Mouse (Mus musculus): ENCODE measurements around the gene Igfbp7. TPM values are rescaled to one million over a fixed set of nuclear protein-coding genes. Genes with fewer than 3 reads are reported as not detected.

The Igfbp7 gene
- polyA plus RNA-seq, 1 experiment, result 4,855 TPM

DNA sequence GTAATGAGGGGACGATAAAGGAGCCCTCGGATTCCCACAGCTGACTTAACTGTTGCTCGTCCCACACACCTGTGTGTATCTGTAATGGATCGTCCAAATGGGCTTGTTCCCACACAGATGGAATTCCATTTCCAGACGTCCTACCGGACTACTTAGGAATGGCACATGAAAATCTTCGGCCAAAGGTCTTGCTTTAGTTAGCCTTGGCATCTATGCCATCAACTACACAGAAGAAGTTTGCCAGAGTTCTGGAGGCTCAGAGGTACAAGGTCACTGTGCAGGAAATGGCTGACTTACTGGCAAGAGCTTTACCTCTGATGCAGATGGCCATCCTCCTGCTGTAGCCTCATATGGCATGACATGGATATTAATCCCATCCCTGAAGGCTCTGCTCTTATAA is 26.6 kb downstream of the Igfbp7 start:
- Histone ChIP-seq H3K4me3 (ENCODE audit: insufficient read depth, low read depth, low read length) (no peak overlapping the region), H3K36me3 (ENCODE audit: control insufficient read depth, insufficient read depth, low read length) (no peaks in the 10 kb centered on the region), H3K4me1 (ENCODE audit: control insufficient read depth, insufficient read depth, low read length) (peaks cover 53% of the 10 kb centered on the region), H3K27ac (ENCODE audit: insufficient read depth, low read depth, low read length) (peak overlapping the region; percentile 91), H3K27me3 (replicated peaks; ENCODE audit: control insufficient read depth, insufficient read depth, low read length) (no peaks in the 10 kb centered on the region)
- peak; percentile 73 for DNase-seq
- TF ChIP-seq POLR2A (IDR thresholded peaks at IDR 0.05; ENCODE audit: low read depth, low read length), result no peak
- TF ChIP-seq CTCF (conservative IDR thresholded peaks at IDR 0.05; ENCODE audit: insufficient read depth, insufficient read length, low read depth, low read length), result no peak
- WGBS, result 26% methylated on average over 7 of the region's 7 CpGs

DNA sequence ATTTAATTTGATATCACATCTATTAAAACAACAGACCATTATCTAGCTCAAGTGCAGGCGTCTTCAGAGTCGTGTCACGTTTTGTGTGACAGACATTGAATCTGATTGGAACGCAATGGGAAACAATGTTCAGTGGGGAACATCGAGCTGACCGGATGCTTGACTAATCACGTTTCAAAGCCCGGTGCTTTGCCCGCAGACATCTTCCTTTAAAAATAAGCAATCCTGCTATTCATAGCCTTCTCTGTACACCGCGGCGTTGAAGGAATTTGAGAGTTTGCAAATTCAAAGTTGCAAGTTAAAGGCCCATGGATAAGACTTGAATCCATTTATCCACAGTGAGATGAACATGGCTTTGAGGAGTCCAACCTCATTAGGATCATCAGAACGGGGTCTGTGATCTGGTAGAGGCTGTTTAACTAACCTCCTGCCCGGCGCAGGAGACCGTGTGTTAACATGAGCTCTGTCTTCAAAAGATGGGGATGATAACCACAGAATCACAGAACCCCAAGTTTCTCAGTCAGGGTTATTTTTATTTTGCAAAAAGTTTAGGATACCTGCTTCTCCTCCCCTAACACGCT is 27.4 kb downstream of the Igfbp7 start:
- 44% methylated on average over 17 of the region's 17 CpGs for WGBS
- H3K36me3 ChIP-seq (ENCODE audit: control insufficient read depth, insufficient read depth, low read length), result no peaks in the 10 kb centered on the region
- H3K27ac ChIP-seq (ENCODE audit: insufficient read depth, low read depth, low read length), result peak overlapping the region; percentile 86
- H3K27me3 ChIP-seq (replicated peaks; ENCODE audit: control insufficient read depth, insufficient read depth, low read length), result no peaks in the 10 kb centered on the region
- TF ChIP-seq CTCF (conservative IDR thresholded peaks at IDR 0.05; ENCODE audit: insufficient read depth, insufficient read length, low read depth, low read length), result no peak
- peaks cover 48% of the 10 kb centered on the region for H3K4me1 ChIP-seq (ENCODE audit: control insufficient read depth, insufficient read depth, low read length)
- H3K4me3 ChIP-seq (ENCODE audit: insufficient read depth, low read depth, low read length), result no peak overlapping the region
- no peak for DNase-seq

DNA sequence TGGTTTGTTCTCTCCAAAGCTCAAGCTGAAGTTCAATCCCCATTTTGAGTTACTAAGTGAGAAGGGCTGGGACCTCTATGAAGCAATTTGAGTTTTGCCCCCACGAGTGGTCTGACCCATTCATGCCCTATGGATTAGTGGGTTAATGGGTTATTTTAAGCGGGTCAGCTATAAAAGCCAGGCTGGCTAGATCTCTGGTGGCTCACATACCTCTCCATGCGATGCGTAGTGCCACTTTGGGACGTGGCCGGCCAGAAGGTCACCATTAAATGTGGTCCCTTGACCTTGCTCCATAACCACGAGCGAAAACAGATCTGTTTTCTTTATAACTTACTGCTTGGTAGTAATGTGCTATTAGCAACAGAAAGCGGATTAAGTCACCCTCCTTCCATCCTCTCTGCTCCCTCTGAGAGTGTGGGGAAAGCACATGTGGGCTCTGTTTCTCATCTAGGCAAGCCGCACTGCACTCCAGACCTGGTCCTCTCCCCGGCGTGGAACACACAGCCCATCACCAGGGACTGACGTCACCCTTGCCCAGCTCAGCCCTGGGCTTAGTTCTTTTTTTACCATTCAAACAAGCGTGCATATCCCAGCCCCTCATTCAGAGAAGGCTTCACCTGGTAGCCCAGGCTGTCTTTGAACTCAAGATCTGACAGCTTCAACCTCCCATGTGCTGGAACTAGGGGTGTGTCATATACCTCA is 28.3 kb downstream of the Igfbp7 start:
- H3K27ac ChIP-seq (ENCODE audit: insufficient read depth, low read depth, low read length), result peak overlapping the region; percentile 71
- 45% methylated on average over 14 of the region's 14 CpGs for WGBS
- no peak for DNase-seq
- no peaks in the 10 kb centered on the region for H3K36me3 ChIP-seq (ENCODE audit: control insufficient read depth, insufficient read depth, low read length)
- no peaks in the 10 kb centered on the region for H3K27me3 ChIP-seq (replicated peaks; ENCODE audit: control insufficient read depth, insufficient read depth, low read length)
- H3K4me1 ChIP-seq (ENCODE audit: control insufficient read depth, insufficient read depth, low read length), result peaks cover 48% of the 10 kb centered on the region
- H3K4me3 ChIP-seq (ENCODE audit: insufficient read depth, low read depth, low read length), result no peak overlapping the region
- no peak for TF ChIP-seq POLR2A (IDR thresholded peaks at IDR 0.05; ENCODE audit: low read depth, low read length)
- TF ChIP-seq CTCF (conservative IDR thresholded peaks at IDR 0.05; ENCODE audit: insufficient read depth, insufficient read length, low read depth, low read length), result no peak

DNA sequence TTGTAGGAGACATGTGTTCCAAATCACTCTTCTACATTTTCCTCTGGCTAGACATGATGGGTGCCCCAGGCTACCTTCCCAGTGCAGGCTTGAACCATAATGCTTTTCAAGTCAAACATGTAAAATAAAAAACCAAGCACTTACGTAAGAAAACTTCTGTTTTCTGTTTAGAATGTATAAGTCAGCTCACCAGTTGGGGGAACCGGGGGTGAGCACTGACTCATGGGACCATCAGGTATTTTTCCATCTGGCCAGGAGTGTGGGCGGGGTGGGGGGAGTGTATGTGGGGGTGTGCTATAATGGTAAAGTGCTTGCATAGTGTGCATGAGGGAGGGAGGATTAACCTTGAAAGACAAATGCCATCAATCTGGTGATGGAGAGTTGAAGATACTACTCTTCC is 29.8 kb downstream of the Igfbp7 start:
- no peaks in the 10 kb centered on the region for H3K27me3 ChIP-seq (replicated peaks; ENCODE audit: control insufficient read depth, insufficient read depth, low read length)
- DNase-seq, result no peak
- H3K4me3 ChIP-seq (ENCODE audit: insufficient read depth, low read depth, low read length), result no peak overlapping the region
- peaks cover 39% of the 10 kb centered on the region for H3K4me1 ChIP-seq (ENCODE audit: control insufficient read depth, insufficient read depth, low read length)
- no peaks in the 10 kb centered on the region for H3K36me3 ChIP-seq (ENCODE audit: control insufficient read depth, insufficient read depth, low read length)
- 78% methylated on average over 3 of the region's 3 CpGs for WGBS
- H3K27ac ChIP-seq (ENCODE audit: insufficient read depth, low read depth, low read length), result no peak overlapping the region
- no peak for TF ChIP-seq POLR2A (IDR thresholded peaks at IDR 0.05; ENCODE audit: low read depth, low read length)
- TF ChIP-seq CTCF (conservative IDR thresholded peaks at IDR 0.05; ENCODE audit: insufficient read depth, insufficient read length, low read depth, low read length), result no peak

DNA sequence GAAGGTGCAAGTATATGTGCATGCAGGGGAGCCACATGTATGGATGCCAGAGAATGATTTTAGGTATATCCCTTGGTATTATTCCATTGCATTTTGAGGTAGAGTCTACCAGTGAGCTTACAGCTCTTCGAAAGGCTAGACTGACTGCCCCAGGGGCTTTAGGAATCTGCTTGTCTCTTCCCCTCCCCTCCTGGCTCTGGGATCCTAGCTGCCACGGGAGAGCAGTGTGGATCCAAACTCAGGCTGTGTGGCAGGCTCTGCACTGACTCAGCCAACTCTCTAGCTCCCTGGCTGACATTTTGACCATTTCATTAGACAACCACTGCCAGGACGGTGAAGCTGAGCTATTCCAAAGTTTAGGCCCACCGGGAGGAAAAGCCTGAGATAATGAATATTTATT is 32.3 kb downstream of the Igfbp7 start:
- no peak for DNase-seq
- 39% methylated on average over 4 of the region's 4 CpGs for WGBS
- peak overlapping the region; percentile 51; the same call in 1 of the 2 replicates for H3K27ac ChIP-seq (ENCODE audit: insufficient read depth, low read depth, low read length)

DNA sequence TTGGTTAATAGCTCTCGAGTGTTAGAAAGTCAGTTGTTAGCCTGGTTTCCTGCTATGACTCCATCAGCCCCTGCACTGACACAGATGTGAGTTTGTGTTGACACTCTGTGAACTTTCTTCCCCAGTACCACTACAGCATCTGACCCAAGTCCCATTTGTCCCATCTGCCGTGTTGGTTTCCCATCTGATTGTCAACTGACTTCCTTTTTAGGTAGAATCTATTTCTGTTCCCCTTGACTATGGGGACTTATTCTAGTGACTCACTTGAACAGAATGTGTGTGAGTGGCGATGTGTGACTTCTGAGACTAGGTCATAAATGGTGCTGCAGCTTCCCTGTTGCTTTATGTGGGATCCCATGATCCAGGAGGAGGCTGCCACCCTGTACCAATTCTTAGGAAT is 32.9 kb downstream of the Igfbp7 start:
- 30% methylated on average over 3 of the region's 3 CpGs for WGBS
- H3K27ac ChIP-seq (ENCODE audit: insufficient read depth, low read depth, low read length), result peak overlapping the region; percentile 78
- H3K36me3 ChIP-seq (ENCODE audit: control insufficient read depth, insufficient read depth, low read length), result no peaks in the 10 kb centered on the region

More for the DNA sequence above, 32.3 kb downstream of the Igfbp7 start:
- Histone ChIP-seq H3K4me1 (ENCODE audit: control insufficient read depth, insufficient read depth, low read length) (peaks cover 26% of the 10 kb centered on the region), H3K36me3 (ENCODE audit: control insufficient read depth, insufficient read depth, low read length) (no peaks in the 10 kb centered on the region), H3K27me3 (replicated peaks; ENCODE audit: control insufficient read depth, insufficient read depth, low read length) (no peaks in the 10 kb centered on the region), H3K4me3 (ENCODE audit: insufficient read depth, low read depth, low read length) (no peak overlapping the region)
- TF ChIP-seq CTCF (conservative IDR thresholded peaks at IDR 0.05; ENCODE audit: insufficient read depth, insufficient read length, low read depth, low read length) (no peak), POLR2A (IDR thresholded peaks at IDR 0.05; ENCODE audit: low read depth, low read length) (no peak)

DNA sequence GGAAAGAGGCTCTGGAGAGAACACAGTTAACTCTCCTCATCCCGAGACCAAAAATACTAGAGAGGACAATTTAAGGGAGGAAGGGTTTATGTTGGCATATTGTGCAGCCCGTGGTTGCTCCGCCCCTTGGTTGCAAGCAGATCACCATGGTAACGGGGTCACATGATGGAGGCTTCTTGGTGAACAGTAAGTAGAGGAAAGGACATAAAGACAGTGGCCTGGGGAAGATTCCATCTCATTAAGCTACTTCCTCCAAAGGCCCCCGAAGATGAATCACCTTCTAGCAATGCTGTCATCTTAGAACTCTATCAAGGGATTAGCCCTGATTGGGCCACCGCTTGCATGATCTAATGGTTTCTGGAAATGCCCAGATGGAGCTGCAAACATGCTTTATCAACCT is 35.1 kb downstream of the Igfbp7 start:
- H3K4me3 ChIP-seq (ENCODE audit: insufficient read depth, low read depth, low read length), result no peak overlapping the region
- H3K27me3 ChIP-seq (replicated peaks; ENCODE audit: control insufficient read depth, insufficient read depth, low read length), result no peaks in the 10 kb centered on the region
- H3K36me3 ChIP-seq (ENCODE audit: control insufficient read depth, insufficient read depth, low read length), result no peaks in the 10 kb centered on the region
- peaks cover 36% of the 10 kb centered on the region for H3K4me1 ChIP-seq (ENCODE audit: control insufficient read depth, insufficient read depth, low read length)
- WGBS, result 54% methylated on average over 6 of the region's 6 CpGs
- TF ChIP-seq CTCF (conservative IDR thresholded peaks at IDR 0.05; ENCODE audit: insufficient read depth, insufficient read length, low read depth, low read length) (no peak), POLR2A (IDR thresholded peaks at IDR 0.05; ENCODE audit: low read depth, low read length) (no peak)
- H3K27ac ChIP-seq (ENCODE audit: insufficient read depth, low read depth, low read length), result peak overlapping the region; percentile 49
- DNase-seq, result peak; percentile 57

More for the DNA sequence above, 32.9 kb downstream of the Igfbp7 start:
- no peaks in the 10 kb centered on the region for H3K27me3 ChIP-seq (replicated peaks; ENCODE audit: control insufficient read depth, insufficient read depth, low read length)
- DNase-seq, result no peak
- TF ChIP-seq POLR2A (IDR thresholded peaks at IDR 0.05; ENCODE audit: low read depth, low read length) (no peak), CTCF (conservative IDR thresholded peaks at IDR 0.05; ENCODE audit: insufficient read depth, insufficient read length, low read depth, low read length) (no peak)
- H3K4me1 ChIP-seq (ENCODE audit: control insufficient read depth, insufficient read depth, low read length), result peaks cover 28% of the 10 kb centered on the region
- no peak overlapping the region for H3K4me3 ChIP-seq (ENCODE audit: insufficient read depth, low read depth, low read length)
